Mouse (Mus musculus): Measurements from ENCODE around the gene Adam1a.

- TF ChIP-seq POLR2A (IDR thresholded peaks at IDR 0.05; ENCODE audit: control insufficient read depth in 1 of 2, insufficient read depth in 1 of 2, low read depth in 1 of 2, low read length in 2 of 2, poor library complexity in 1 of 2) (no peak), BHLHE40 (IDR thresholded peaks at IDR 0.05; ENCODE audit: borderline replicate concordance, low read depth, low read length) (no peak), ZNF384 (IDR thresholded peaks at IDR 0.05; ENCODE audit: low read depth, low read length) (no peak), GATA1 (IDR thresholded peaks at IDR 0.05; ENCODE audit: low read depth, low read length) (no peak), USF1 (IDR thresholded peaks at IDR 0.05; ENCODE audit: low read depth, low read length) (no peak), E2F4 (IDR thresholded peaks at IDR 0.05; ENCODE audit: borderline replicate concordance, low read depth, low read length) (no peak), EP300 (IDR thresholded peaks at IDR 0.05; ENCODE audit: low read depth in 1 of 2, low read length in 2 of 2) (no peak), NELFE (IDR thresholded peaks at IDR 0.05; ENCODE audit: low read depth, low read length) (no peak)
Measured at GRCm38 (mm10) chr5:121526526-121526925, 18.8 kb downstream of the Adam1a start.

Measured in MEL (cell line).